Mouse (Mus musculus) stomach, embryonic 15.5 days (tissue): ENCODE results near the gene Evi5. TPM values are rescaled to one million over a fixed set of nuclear protein-coding genes. Genes with fewer than 3 reads are reported as not detected.

Source experiments
- ATAC-seq: fragments of 200-750 bp; cut with Nextera tagmentation; 2 replicates; pipeline ENCODE4 v1.8.0; 2017; ENCODE audit warnings: low read depth, moderate number of reproducible peaks, moderate TSS enrichment; ENCODE audit not compliant: insufficient read depth, low FRiP score
- H3K27ac ChIP-seq: fragments of 300-500 bp; sonication (generic); 2 replicates; pipeline ENCODE4 v1.5.1; 2015; ENCODE audit warnings: mild to moderate bottlenecking, inconsistent platforms
- H3K27me3 ChIP-seq: fragments of 300-500 bp; sonication (generic); replicated peaks from 2 replicates; pipeline ENCODE4 v1.6.1; 2015; ENCODE audit warnings: inconsistent platforms
- H3K36me3 ChIP-seq: fragments of 300-500 bp; sonication (generic); 2 replicates; pipeline ENCODE4 v1.6.1; 2015; ENCODE audit warnings: inconsistent platforms
- H3K4me1 ChIP-seq: fragments of 300-500 bp; sonication (generic); 2 replicates; pipeline ENCODE4 v1.6.1; 2015; ENCODE audit warnings: inconsistent platforms
- H3K4me2 ChIP-seq: fragments of 300-500 bp; sonication (generic); 2 replicates; pipeline ENCODE4 v1.6.1; 2015; ENCODE audit warnings: mild to moderate bottlenecking, inconsistent platforms
- H3K4me3 ChIP-seq: fragments of 300-500 bp; sonication (generic); replicated peaks from 2 replicates; pipeline ENCODE4 v1.5.1; 2015; ENCODE audit warnings: inconsistent platforms
- H3K9ac ChIP-seq: fragments of 300-500 bp; sonication (generic); 2 replicates; pipeline ENCODE4 v1.6.1; 2015; ENCODE audit warnings: inconsistent platforms
- H3K9me3 ChIP-seq: fragments of 300-500 bp; sonication (generic); 2 replicates; pipeline ENCODE4 v1.6.1; 2016; ENCODE audit warnings: inconsistent platforms
- WGBS: fragments of 180-500 bp; shearing (Covaris S2); methylation state at CpG from one replicate; pipeline ENCODE4 v1.1.7; 2015; 5-methylcytosine and 5-hydroxymethylcytosine counted together
- polyA plus RNA-seq: library from polyadenylated mRNA; unstranded; fragments of >200 nt; fragmentation: Nextera tagmentation; extraction: Ambion mirVana; gene quantifications from 2 replicates; pipeline ENCODE4 v1.2.1, GENCODE M21; 2015

Gene Evi5
- polyA plus RNA-seq, 1 experiment from 2014 or later: 73.0 TPM

GRCm38 (mm10) chr5:107868905-107869424, 5.9 kb downstream of the Evi5 start:
- Histone ChIP-seq H3K4me1 (peaks cover 15% of the 10 kb centered on the region), H3K27me3 (no peaks in the 10 kb centered on the region), H3K9me3 (no peaks in the 10 kb centered on the region), H3K36me3 (no peaks in the 10 kb centered on the region), H3K4me2 (peak overlapping the region; percentile 74), H3K27ac (peak overlapping the region; percentile 98), H3K4me3 (peak overlapping the region; percentile 86), H3K9ac (peak overlapping the region; percentile 87)
- peak; percentile 98 for ATAC-seq
- WGBS: under 1% methylated on average over 57 of the region's 58 CpGs

- ATAC-seq: peak; percentile 47
- no peaks in the 10 kb centered on the region for H3K36me3 ChIP-seq
- H3K9ac ChIP-seq: peak overlapping the region; percentile 87
- H3K4me1 ChIP-seq: peaks cover 13% of the 10 kb centered on the region
- no peaks in the 10 kb centered on the region for H3K9me3 ChIP-seq
- H3K4me3 ChIP-seq: peak overlapping the region; percentile 86
- WGBS: 0% methylated on average over 45 of the region's 82 CpGs
- H3K27me3 ChIP-seq: no peaks in the 10 kb centered on the region
- peak overlapping the region; percentile 98 for H3K27ac ChIP-seq
- peak overlapping the region; percentile 74 for H3K4me2 ChIP-seq
These were observed 6.7 kb downstream of the Evi5 start for GRCm38 (mm10) chr5:107867970-107868904.

- no peak overlapping the region for H3K27ac ChIP-seq
- H3K27me3 ChIP-seq: no peaks in the 10 kb centered on the region
- WGBS: 40% methylated on average over 2 of the region's 2 CpGs
- peak overlapping the region; percentile 14; the same call in 1 of the 2 replicates for H3K4me2 ChIP-seq
- H3K4me1 ChIP-seq: peaks cover 13% of the 10 kb centered on the region
- no peak for ATAC-seq
- H3K9ac ChIP-seq: no peak overlapping the region
- no peak overlapping the region for H3K4me3 ChIP-seq
- H3K9me3 ChIP-seq: no peaks in the 10 kb centered on the region
- no peaks in the 10 kb centered on the region for H3K36me3 ChIP-seq
These were observed 8.5 kb downstream of the Evi5 start for GRCm38 (mm10) chr5:107866127-107867126.

- H3K27me3 ChIP-seq: no peaks in the 10 kb centered on the region
- WGBS: 56% methylated on average over 3 of the region's 3 CpGs
These were observed 10.9 kb downstream of the Evi5 start for GRCm38 (mm10) chr5:107863971-107864370.

GRCm38 (mm10) chr5:107858963-107859362, 15.9 kb downstream of the Evi5 start:
- Histone ChIP-seq H3K9ac (no peak overlapping the region), H3K9me3 (no peaks in the 10 kb centered on the region), H3K36me3 (no peaks in the 10 kb centered on the region), H3K27me3 (no peaks in the 10 kb centered on the region), H3K27ac (no peak overlapping the region), H3K4me1 (0 out of 2 replicates have a peak, but pooled peaks cover 3% of the 10 kb centered on the region), H3K4me3 (no peak overlapping the region), H3K4me2 (no peak overlapping the region)
- WGBS: 36% methylated on average over 2 of the region's 2 CpGs
- ATAC-seq: no peak

More at GRCm38 (mm10) chr5:107863971-107864370, 10.9 kb downstream of the Evi5 start:
- H3K27ac ChIP-seq: no peak overlapping the region
- ATAC-seq: no peak
- peaks cover 13% of the 10 kb centered on the region for H3K4me1 ChIP-seq
- no peaks in the 10 kb centered on the region for H3K36me3 ChIP-seq
- H3K4me3 ChIP-seq: no peak overlapping the region
- H3K9ac ChIP-seq: no peak overlapping the region
- H3K9me3 ChIP-seq: no peaks in the 10 kb centered on the region
- H3K4me2 ChIP-seq: no peak overlapping the region

- 67% methylated on average over 2 of the region's 2 CpGs for WGBS
- no peaks in the 10 kb centered on the region for H3K9me3 ChIP-seq
These were observed 19.4 kb downstream of the Evi5 start for GRCm38 (mm10) chr5:107855546-107855945.

GRCm38 (mm10) chr5:107854556-107854955, 20.4 kb downstream of the Evi5 start:
- Histone ChIP-seq H3K4me3 (no peak overlapping the region), H3K4me2 (no peak overlapping the region), H3K36me3 (no peaks in the 10 kb centered on the region), H3K4me1 (0 out of 2 replicates have a peak, but pooled peaks cover 6% of the 10 kb centered on the region), H3K9me3 (no peaks in the 10 kb centered on the region), H3K27me3 (no peaks in the 10 kb centered on the region), H3K27ac (0 out of 2 replicates have a peak overlapping the region, but pooled peaks have one; percentile 32), H3K9ac (no peak overlapping the region)
- no peak for ATAC-seq
- WGBS: 64% methylated on average over 3 of the region's 3 CpGs

More at GRCm38 (mm10) chr5:107855546-107855945, 19.4 kb downstream of the Evi5 start:
- H3K27ac ChIP-seq: no peak overlapping the region
- H3K4me3 ChIP-seq: no peak overlapping the region
- no peak overlapping the region for H3K9ac ChIP-seq
- no peak for ATAC-seq
- H3K4me1 ChIP-seq: 0 out of 2 replicates have a peak, but pooled peaks cover 6% of the 10 kb centered on the region
- no peaks in the 10 kb centered on the region for H3K27me3 ChIP-seq
- H3K4me2 ChIP-seq: no peak overlapping the region
- H3K36me3 ChIP-seq: no peaks in the 10 kb centered on the region

GRCm38 (mm10) chr5:107853807-107854206, 21.1 kb downstream of the Evi5 start:
- WGBS: 38% methylated on average over 6 of the region's 6 CpGs
- H3K27ac ChIP-seq: peak overlapping the region; percentile 1; the same call in 1 of the 2 replicates

GRCm38 (mm10) chr5:107848964-107849363, 25.9 kb downstream of the Evi5 start:
- Histone ChIP-seq H3K9ac (no peak overlapping the region), H3K36me3 (no peaks in the 10 kb centered on the region), H3K4me2 (no peak overlapping the region), H3K27ac (no peak overlapping the region), H3K4me1 (0 out of 2 replicates have a peak, but pooled peaks cover 4% of the 10 kb centered on the region), H3K9me3 (no peaks in the 10 kb centered on the region), H3K4me3 (no peak overlapping the region), H3K27me3 (no peaks in the 10 kb centered on the region)
- WGBS: 93% methylated on average over 4 of the region's 4 CpGs
- ATAC-seq: no peak

More at GRCm38 (mm10) chr5:107853807-107854206, 21.1 kb downstream of the Evi5 start:
- no peaks in the 10 kb centered on the region for H3K27me3 ChIP-seq
- peak; percentile 43; the same call in 1 of the 2 replicates for ATAC-seq
- H3K4me1 ChIP-seq: 0 out of 2 replicates have a peak, but pooled peaks cover 6% of the 10 kb centered on the region
- no peaks in the 10 kb centered on the region for H3K9me3 ChIP-seq
- no peak overlapping the region for H3K9ac ChIP-seq
- no peaks in the 10 kb centered on the region for H3K36me3 ChIP-seq
- H3K4me3 ChIP-seq: no peak overlapping the region
- H3K4me2 ChIP-seq: no peak overlapping the region

GRCm38 (mm10) chr5:107847817-107848216, 27.1 kb downstream of the Evi5 start:
- H3K27me3 ChIP-seq: no peaks in the 10 kb centered on the region
- H3K36me3 ChIP-seq: no peaks in the 10 kb centered on the region
- no peak overlapping the region for H3K27ac ChIP-seq
- ATAC-seq: no peak
- no peak overlapping the region for H3K9ac ChIP-seq
- H3K4me3 ChIP-seq: no peak overlapping the region
- no peak overlapping the region for H3K4me2 ChIP-seq
- WGBS: 76% methylated on average over 2 of the region's 2 CpGs
- no peaks in the 10 kb centered on the region for H3K9me3 ChIP-seq
- H3K4me1 ChIP-seq: no peaks in the 10 kb centered on the region

GRCm38 (mm10) chr5:107847349-107847748, 27.6 kb downstream of the Evi5 start:
- Histone ChIP-seq H3K27me3 (no peaks in the 10 kb centered on the region), H3K27ac (no peak overlapping the region), H3K9ac (no peak overlapping the region), H3K9me3 (no peaks in the 10 kb centered on the region), H3K4me1 (no peaks in the 10 kb centered on the region), H3K36me3 (no peaks in the 10 kb centered on the region), H3K4me3 (no peak overlapping the region), H3K4me2 (no peak overlapping the region)
- ATAC-seq: peak; percentile 14; the same call in 1 of the 2 replicates
- WGBS: 66% methylated on average over 5 of the region's 5 CpGs
